Mouse (Mus musculus): ENCODE results near the gene Rnaseh2a.

Rnaseh2a gene

GRCm38 (mm10) chr8:84969241-84970134, at the start of gene Rnaseh2a, which contains the start of the genes Gm49661 and Prdx2:
Gene Rnaseh2a (minus strand): TSS chr8:84969767.
Gene Gm49661 (minus strand): TSS chr8:84969433.
Gene Prdx2 (plus strand): TSS chr8:84969587.
- DNase-seq (ENCODE audit: low spot score): no peak

GRCm38 (mm10) chr8:85017209-85017608, 47.6 kb upstream of the Rnaseh2a start:
- DNase-seq (ENCODE audit: low spot score): no peak

- no peak for DNase-seq (ENCODE audit: low spot score)
Measured at GRCm38 (mm10) chr8:85016724-85017123, 47.2 kb upstream of the Rnaseh2a start.

GRCm38 (mm10) chr8:85014431-85014830, 44.9 kb upstream of the Rnaseh2a start, which contains the start of gene Best2:
Gene Best2 (minus strand): TSS chr8:85014531.
- DNase-seq (ENCODE audit: low spot score): no peak

- DNase-seq (ENCODE audit: low spot score): no peak
Measured at GRCm38 (mm10) chr8:85013230-85013840, 43.8 kb upstream of the Rnaseh2a start.

GRCm38 (mm10) chr8:85011242-85011641, 41.7 kb upstream of the Rnaseh2a start:
- DNase-seq (ENCODE audit: low spot score): no peak

DNA sequence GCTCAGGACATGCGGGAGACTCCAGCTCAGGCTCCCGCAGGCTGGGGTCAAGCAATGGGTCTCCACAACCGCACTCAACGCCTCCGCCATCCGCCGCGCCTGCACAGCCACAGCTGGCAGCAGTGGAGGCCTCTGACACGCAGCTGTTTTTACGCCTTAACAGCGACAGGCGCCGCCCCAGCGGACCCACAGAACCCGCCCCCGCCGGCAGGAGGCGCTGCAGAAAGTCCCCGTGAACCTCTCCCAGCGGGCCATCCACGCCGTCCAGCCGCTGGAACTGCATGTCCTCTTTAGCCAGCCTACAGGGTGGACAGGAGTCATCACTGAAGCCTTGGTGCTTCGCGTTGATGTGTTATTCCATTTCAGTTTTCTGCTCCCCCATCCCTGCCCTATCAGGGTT, 38.1 kb upstream of the Rnaseh2a start:
- DNase-seq (ENCODE audit: low spot score): no peak

DNA sequence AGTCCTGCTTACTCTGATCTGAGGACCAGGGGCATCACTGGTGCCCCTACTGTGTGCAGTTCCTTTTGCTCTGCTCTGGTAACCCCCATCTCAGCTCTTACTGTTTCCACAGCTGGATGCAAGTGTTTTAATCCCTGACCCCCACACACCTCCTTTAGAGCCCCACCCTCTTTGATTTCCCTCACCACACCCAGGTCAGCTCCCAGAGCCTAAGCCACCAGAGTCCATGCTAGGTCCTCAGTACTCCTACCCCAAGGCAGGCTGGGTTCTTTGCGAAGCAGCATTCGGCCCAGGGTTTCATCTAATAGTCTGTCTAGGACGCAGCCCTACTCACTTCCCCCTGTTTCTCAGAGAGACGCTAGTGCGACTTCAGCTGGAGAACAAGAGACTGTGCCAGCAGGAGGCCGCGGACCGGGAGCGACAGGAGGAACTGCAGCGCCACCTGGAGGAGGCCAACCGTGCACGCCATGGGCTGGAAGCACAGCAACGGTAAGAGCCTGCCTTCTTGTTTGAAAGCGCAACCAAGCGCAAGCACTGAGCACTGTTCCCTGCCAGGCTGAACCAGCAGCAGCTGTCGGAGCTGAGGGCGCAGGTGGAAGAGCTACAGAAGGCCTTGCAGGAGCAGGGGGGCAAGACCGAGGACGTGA, 28.2 kb upstream of the Rnaseh2a start:
- DNase-seq (ENCODE audit: low spot score): no peak

DNA sequence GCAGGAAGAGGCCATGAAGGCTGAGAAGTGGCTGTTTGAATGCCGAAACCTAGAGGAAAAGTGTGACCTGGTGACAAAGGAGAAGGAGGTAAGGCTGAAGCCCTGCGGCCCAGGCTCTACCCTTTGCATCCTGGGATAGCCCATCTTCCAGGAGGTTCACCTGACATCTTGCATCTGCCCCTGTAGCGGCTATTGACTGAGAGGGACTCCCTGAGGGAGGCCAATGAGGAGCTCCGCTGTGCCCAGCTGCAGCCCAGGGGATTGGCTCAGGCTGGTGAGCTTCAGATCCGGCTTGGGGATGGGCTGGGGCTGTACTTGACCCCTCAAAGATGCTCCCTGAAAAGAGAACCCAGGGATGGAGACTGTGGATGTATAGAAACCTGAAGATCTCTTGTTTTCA, 27.4 kb upstream of the Rnaseh2a start:
- no peak for DNase-seq (ENCODE audit: low spot score)

DNA sequence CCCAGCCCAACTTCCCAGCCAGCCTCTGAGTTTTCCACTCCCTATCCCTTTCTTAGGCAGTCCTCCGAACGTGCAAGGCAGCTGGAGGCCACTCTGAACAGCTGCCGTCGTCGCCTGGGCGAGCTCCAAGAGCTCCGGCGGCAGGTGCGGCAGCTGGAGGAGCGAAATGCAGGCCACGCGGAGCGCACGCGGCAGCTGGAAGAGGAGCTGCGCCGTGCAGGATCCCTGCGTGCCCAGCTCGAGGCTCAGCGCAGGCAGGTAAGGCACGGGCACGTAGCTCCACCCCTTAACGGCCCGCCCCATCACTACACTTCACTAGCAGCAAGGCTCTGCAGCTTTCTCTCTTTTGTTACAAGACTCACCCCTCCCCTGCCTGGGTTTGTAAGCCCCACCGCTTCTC, 26.1 kb upstream of the Rnaseh2a start:
- DNase-seq (ENCODE audit: low spot score): no peak

DNA sequence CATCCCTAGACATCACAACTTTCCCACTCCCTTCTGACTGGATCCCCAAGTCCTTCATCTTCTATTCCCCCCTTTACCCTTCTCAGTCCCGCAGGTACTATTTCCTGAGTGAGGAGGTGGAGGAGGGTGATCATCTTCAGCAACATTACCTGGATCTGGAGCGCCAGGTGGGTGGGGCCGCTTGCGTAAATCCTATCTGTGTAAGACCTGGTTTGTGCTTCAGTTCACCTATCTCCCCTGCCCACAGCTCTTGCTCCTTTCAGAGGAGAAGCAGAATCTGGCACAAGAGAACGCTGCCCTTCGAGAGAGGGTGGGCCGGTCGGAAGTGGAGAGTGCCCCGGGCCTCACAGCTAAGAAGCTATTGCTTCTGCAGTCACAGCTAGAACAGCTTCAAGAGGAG, 24.8 kb upstream of the Rnaseh2a start:
- no peak for DNase-seq (ENCODE audit: low spot score)

DNA sequence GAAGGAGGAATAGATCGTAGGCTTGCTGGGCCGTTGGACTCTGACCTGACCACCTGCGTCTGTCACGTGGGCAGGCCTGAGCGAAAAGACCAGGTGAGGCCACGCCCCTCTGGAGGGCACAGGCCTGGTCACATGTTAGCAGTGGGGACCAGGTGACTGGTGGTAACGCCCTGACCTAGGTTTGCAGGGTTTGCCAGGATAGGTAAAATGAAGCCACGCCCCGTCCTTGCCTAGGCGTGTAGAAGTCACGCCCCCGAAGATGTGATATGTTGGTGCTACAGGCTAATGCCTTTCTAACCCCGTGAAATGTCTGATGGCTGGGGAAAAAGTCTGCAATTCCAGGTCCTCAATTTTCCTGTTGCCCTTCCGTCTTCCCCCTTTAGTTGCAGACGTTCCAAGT, 21.3 kb upstream of the Rnaseh2a start:
- no peak for DNase-seq (ENCODE audit: low spot score)

DNA sequence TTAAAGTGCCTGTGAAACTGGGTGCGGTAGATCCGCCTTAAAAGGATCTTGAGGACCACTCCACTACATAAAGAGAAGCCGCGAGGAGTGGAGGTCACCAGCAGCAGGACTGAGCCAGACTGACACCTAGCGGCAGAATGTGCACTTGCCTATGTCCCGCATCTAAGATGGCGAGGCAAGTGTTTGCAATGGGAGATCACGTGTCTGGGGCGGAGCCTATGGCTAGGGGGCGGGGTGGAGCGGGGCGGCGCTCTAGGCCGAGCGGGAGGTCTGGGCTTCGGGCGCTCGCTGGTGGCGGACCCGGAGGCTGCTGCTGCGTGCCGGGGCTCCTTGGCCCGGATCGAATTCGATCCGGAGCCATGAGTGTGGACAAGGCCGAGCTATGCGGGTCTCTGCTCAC, 20.8 kb upstream of the Rnaseh2a start, which contains the start of gene Hook2:
Gene Hook2 (plus strand): TSS at position 255 of the 400 bp plus-strand sequence.
- DNase-seq (ENCODE audit: low spot score): peak; percentile 79

GRCm38 (mm10) chr8:84989810-84990209, 20.2 kb upstream of the Rnaseh2a start:
- peak; percentile 86 for DNase-seq (ENCODE audit: low spot score)

- no peak for DNase-seq (ENCODE audit: low spot score)
Measured at GRCm38 (mm10) chr8:84989311-84989731, 19.8 kb upstream of the Rnaseh2a start.

DNA sequence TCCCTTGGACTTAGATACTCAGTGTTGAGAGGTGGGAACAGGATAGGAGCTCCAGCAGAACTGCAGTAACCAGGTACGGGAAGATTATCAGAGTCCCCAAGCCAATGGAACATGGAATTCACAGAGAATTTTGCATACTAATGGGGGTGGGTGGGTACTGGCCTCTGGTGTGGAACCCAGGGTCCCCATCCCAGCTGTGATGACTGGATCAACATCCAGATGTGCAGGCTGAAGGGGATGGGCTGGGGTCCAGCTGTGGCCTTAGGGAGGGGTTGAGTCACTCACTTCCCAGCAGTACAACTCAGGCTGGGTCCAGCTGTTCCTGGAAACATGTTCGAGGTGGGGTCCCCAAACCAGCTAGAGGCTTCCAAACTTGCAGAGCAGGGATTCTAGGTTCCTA, 18.3 kb upstream of the Rnaseh2a start:
- DNase-seq (ENCODE audit: low spot score): no peak

- DNase-seq (ENCODE audit: low spot score): no peak
Measured at GRCm38 (mm10) chr8:84987388-84987787, 17.8 kb upstream of the Rnaseh2a start.

GRCm38 (mm10) chr8:84986379-84986945, 16.9 kb upstream of the Rnaseh2a start:
- DNase-seq (ENCODE audit: low spot score): no peak

- no peak for DNase-seq (ENCODE audit: low spot score)
Measured at GRCm38 (mm10) chr8:84985684-84986378, 16.3 kb upstream of the Rnaseh2a start.

DNA sequence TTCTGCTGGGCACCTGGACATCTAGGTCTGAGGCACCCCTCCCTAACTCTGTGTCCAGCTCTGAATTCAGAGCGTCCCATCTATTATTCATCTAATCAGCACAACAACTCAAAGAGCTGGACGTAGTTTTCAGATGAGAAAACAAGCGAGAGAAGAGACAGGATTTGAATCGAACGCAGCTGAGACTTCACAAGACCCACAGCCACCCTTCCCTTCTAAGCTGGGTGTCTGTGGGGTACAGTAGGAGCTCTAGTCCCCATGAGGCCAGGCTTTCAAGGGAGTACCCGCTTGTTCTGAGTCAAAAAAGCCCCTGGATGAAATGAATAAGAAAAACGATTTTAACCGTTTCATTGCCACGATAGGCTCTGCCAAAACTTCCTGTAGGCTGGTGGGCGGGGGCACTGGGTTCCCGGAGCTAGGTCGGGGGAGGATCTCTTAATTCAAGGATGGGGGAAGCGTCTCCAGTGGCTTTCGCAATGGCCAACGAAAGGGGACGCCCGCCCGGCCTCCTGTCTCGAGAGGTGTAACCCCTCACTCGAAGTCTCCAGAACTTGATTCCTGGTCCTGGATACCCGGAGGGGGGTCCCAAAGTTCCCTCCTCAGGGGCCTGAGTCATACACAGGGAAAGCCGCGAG, 15.6 kb upstream of the Rnaseh2a start:
- no peak for DNase-seq (ENCODE audit: low spot score)

Measured in ovary, postnatal 10 days (tissue).